Mouse (Mus musculus) spleen, postnatal 0 days (tissue): ENCODE data around the gene Gm21992. TPM values are rescaled to one million over a fixed set of nuclear protein-coding genes. Genes with fewer than 3 reads are reported as not detected.

ENCODE experiments used
- polyA plus RNA-seq: library from polyadenylated mRNA; unstranded; fragments of >200 nt; fragmentation: Nextera tagmentation; extraction: Ambion mirVana; gene quantifications from 2 replicates; pipeline ENCODE4 v1.2.1, GENCODE M21; 2015

The Gm21992 gene
- polyA plus RNA-seq, result 15.6 and 16.1 TPM in 2 replicates

GRCm38 (mm10) chr19:4811063-4811908, at the start of gene Gm21992, which contains the start of gene Rbm14:
Gene Gm21992 (minus strand): TSS chr19:4811612.
Gene Rbm14 (minus strand): TSS chr19:4811634.

GRCm38 (mm10) chr19:4854552-4855469, 43.4 kb upstream of the Gm21992 start, which contains the start of gene Ctsf:
Gene Ctsf (plus strand): TSS chr19:4855130.

GRCm38 (mm10) chr19:4839149-4839548, 27.7 kb upstream of the Gm21992 start, which contains the start of the genes Ccs and Ccdc87:
Gene Ccs (minus strand): TSS chr19:4839332.
Gene Ccdc87 (plus strand): TSS chr19:4839366.

GRCm38 (mm10) chr19:4793831-4794422, 17.5 kb downstream of the Gm21992 start, which contains the start of gene Rbm4:
Gene Rbm4 (minus strand): TSS chr19:4793901.

GRCm38 (mm10) chr19:4756193-4756911, 55.1 kb downstream of the Gm21992 start, which contains the start of gene Rbm4b:
Gene Rbm4b (plus strand): TSS chr19:4756497.

DNA sequence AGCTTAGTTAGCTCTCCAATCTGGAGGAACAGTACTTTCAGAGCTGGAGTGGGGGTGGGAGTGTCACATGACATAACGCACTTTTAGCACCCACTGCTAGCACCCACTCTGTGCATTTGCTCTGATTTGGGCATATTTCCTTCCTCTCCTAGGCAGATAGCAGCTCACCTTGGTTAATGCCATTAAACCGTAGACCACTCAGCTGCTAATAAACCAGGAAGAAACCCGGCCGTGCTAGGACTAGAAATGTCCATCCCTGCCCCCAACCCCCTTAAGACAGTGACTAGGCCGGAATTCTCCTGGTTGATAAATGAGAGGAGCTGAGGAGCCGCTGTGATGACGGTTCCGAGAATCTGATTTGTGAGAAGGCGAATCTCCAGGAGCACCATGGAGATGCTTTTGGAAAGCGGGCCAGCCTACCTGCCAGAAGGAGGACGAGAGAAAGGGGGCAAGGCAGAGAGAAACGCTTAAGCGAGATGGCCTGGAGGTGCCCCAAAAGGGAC, 100.3 kb downstream of the Gm21992 start, which contains the start of gene Sptbn2:
Gene Sptbn2 (plus strand): TSS at position 70 of the 503 bp plus-strand sequence.

GRCm38 (mm10) chr19:4698205-4698677, 113.2 kb downstream of the Gm21992 start, which contains the start of gene Gm960:
Gene Gm960 (minus strand): TSS chr19:4698668.

Other genes with a start within 250 kb of the Gm21992 start
- 0.70 and 0.93 TPM in 2 replicates for gene Lrfn4, start 195.9 kb downstream of the Gm21992 start, polyA plus RNA-seq
- 30.4 and 31.4 TPM in 2 replicates for gene Rce1, start 186.0 kb downstream of the Gm21992 start, polyA plus RNA-seq
- 1.4 and 1.7 TPM in 2 replicates for gene Gm960, start 112.9 kb downstream of the Gm21992 start, polyA plus RNA-seq
- 0.12 and 0.44 TPM in 2 replicates for gene Sptbn2, start 100.4 kb downstream of the Gm21992 start, polyA plus RNA-seq
- 24.7 and 27.6 TPM in 2 replicates for gene Rbm4b, start 55.1 kb downstream of the Gm21992 start, polyA plus RNA-seq
- 18.2 and 21.2 TPM in 2 replicates for gene Rbm4, start 17.7 kb downstream of the Gm21992 start, polyA plus RNA-seq
- gene Rbm14, start within 50 bp of the Gm21992 start, polyA plus RNA-seq, result 32.0 and 37.2 TPM in 2 replicates
- 42.7 TPM in 2 replicates for gene Ccs, start 27.7 kb upstream of the Gm21992 start, polyA plus RNA-seq
- gene Ccdc87, start 27.8 kb upstream of the Gm21992 start, polyA plus RNA-seq, result not detected in 2 replicates
- gene Ctsf, start 43.5 kb upstream of the Gm21992 start, polyA plus RNA-seq, result 56.0 and 61.5 TPM in 2 replicates
- gene Actn3, start 66.3 kb upstream of the Gm21992 start, polyA plus RNA-seq, result 1.1 and 1.2 TPM in 2 replicates
- gene Zdhhc24, start 67.1 kb upstream of the Gm21992 start, polyA plus RNA-seq, result 13.3 and 14.1 TPM in 2 replicates
- gene Bbs1, start 95.0 kb upstream of the Gm21992 start, polyA plus RNA-seq, result 1.1 and 1.3 TPM in 2 replicates
- 39.0 and 42.5 TPM in 2 replicates for gene Dpp3, start 116.7 kb upstream of the Gm21992 start, polyA plus RNA-seq
- 0.23 and 0.37 TPM in 2 replicates for gene Peli3, start 131.5 kb upstream of the Gm21992 start, polyA plus RNA-seq
- 61.8 and 64.4 TPM in 2 replicates for gene Mrpl11, start 150.5 kb upstream of the Gm21992 start, polyA plus RNA-seq
- gene Npas4, start 178.7 kb upstream of the Gm21992 start, polyA plus RNA-seq, result 0.04 TPM in 1 of 2 replicates, not detected in the other
- gene Slc29a2, start 212.2 kb upstream of the Gm21992 start, polyA plus RNA-seq, result 2.0 and 2.2 TPM in 2 replicates
- 11.1 and 13.7 TPM in 2 replicates for gene B4gat1, start 227.2 kb upstream of the Gm21992 start, polyA plus RNA-seq
- gene AC124502.3, start 227.3 kb upstream of the Gm21992 start, polyA plus RNA-seq, result 0.15 and 0.46 TPM in 2 replicates
- gene Brms1, start 229.7 kb upstream of the Gm21992 start, polyA plus RNA-seq, result 39.5 and 39.6 TPM in 2 replicates
- 0.75 and 0.99 TPM in 2 replicates for gene Rin1, start 238.9 kb upstream of the Gm21992 start, polyA plus RNA-seq